Mouse (Mus musculus) right cerebral cortex, postnatal 36 days (tissue): ENCODE results near the gene Hal.
A peak's percentile ranks its signal among the peaks of the same experiment; 100 is the strongest.
"Not testable (repeated sequence)": the region's sequence is repeated elsewhere in the genome, so short reads cannot be mapped to it uniquely, and the experiment has no call there.

ENCODE experiments used
- DNase-seq, 2 experiments: peaks; one replicate each; pipeline ENCODE4 v3.0.0; 2022; ENCODE audit warnings: low spot score in 2 of 2, mixed read lengths in 1 of 2

The Hal gene

DNA sequence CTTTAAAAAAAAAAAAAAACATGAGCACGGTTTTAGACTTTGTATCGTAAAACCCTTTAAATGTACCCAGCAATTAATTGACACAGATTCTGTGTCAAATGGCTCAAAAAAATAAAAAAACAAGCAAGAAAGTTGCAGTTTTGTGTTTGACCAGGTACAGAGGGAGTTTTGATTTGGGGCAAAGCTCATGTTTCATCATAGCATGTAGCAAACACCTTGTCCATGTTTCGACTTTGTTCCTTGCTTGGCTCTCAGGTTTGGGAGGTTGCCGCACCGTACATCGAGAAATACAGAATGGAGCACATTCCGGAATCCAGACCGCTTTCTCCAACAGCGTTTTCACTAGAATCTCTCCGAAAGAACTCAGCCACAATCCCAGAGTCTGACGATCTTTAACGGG, 27.4 kb downstream of the Hal start:
- no peak for DNase-seq

DNA sequence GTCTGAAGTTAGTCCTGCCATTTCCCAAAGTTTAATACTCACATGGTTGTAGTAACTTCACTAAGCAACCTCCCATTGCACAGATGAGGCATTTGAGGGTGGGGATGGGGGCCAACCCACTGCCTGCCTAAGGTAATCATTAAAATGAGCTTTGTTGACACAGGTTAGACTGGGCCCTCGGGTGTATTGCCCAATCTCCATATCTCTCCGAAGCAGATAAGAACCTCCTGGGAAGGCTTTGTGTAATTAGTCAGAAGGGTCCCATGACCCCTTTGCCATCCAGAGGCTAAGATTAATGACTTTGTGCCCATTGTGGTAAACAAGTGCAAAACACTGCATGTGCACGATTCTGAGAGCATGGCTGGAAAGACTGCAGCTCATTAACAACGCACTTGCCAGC, 29.2 kb downstream of the Hal start:
- no peak for DNase-seq

DNA sequence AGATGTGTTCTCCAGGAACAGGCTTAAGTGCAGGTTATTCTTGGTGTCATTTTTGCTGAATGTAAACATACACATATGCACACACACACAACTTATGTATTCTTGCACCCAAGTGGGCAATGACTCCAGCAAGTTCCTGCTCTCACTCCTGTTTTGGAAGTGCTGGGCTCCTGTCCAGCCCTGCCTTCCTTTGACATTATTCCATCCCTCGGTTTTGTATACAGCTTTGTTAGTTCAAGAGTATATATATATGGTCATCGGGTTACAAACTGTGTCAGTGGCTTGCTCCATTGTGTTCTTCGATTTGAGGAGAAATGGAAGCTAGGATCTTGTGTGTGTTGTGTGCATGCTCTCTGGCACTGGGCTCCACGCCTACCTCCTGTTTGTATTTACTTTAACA, 29.6 kb downstream of the Hal start:
- DNase-seq, result no peak

DNA sequence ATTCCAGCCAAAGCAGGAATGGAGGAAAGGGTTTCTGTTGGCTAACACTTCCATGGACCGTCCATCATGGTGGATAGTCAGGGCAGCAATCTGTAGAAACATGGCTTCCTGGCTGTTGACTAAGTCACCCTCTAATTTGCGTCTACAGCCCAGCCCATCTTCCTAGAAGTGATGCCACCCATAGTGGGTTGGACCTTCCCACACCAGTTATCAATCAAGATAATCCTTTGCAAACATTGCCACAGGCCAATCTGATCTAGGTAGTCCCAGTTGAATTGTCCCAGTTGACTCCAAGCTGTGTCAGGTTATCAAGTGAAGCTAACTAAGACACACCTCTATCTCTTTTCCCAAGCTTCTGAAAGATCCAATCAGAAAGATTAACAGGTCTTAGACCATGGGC, 30.1 kb downstream of the Hal start:
- DNase-seq, result no peak

DNA sequence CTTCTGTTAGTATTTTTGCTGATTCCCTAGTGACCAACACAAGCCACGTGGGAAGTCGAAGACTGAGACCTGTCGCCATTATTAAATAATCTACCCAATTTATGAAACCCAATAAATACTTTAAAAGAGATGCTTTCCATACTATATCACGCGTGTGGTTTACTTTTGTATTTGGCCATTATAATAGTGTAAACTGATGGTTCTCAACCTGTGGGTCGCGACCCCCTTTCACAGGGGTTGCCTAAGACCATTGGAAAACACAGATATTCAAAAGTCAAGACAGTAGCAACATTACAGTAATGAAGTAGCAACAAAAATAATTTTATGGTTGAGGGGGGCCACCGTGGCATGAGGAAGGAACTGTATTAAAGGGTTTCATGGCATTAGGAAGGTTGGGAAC, 30.6 kb downstream of the Hal start:
- DNase-seq, result no peak

DNA sequence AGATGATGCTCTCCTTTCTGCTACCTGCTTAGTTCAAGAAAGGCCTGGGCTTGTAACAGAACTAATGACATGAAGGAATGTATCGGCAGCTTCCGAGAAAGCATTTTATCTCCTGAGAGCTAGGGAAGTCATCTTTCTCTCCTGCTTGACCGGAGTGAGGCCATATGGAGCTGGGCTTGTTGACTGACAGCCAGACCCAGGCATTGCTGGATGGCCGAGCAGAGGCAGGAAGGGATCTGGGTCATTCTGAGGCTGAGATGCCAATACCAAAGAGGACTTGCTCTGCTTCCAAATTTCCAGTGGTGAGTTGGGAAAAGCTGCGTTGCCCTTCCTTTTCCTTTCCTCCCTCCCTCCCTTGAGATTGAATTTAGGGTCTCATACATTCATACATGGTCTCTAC, 31.2 kb downstream of the Hal start:
- no peak for DNase-seq

DNA sequence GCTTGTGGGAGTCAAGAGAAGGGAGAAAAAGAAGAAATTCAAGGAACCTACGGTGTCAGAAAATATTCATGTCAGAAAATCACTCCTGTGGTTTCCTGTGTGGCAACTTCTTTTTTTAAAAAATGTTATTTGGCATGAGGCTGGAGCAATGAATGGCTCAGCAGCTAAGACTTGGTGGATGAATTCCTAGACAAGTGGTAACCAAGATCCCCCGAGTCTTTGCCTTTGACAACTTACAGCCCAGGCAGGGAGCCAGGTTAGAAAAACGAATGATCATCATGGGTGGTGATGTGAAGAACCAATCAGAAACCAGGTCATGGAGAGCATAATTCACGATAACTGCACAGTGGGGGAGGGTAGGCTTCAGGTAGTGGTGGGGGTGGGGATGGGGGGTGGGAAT, 32.4 kb downstream of the Hal start:
- no peak for DNase-seq

DNA sequence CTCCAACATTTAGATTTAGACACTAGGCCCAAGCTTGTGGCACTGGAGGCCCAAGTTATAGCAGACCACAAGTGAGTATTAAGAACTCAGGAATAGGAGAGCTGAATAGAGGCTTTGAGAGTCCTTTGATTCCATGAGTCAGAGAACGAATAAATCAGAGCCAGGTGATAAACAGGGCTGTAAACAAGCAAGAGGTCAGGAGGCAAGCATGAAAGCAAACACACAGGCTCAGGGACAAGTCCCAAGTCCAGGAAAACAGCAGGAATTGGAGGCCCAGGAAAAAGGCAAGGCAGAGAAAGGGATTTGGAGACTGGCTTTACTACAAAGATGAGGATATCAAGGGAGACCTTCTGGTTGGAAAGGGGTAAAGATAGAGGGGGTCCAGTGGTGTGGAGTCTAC, 36.8 kb downstream of the Hal start:
- no peak for DNase-seq

DNA sequence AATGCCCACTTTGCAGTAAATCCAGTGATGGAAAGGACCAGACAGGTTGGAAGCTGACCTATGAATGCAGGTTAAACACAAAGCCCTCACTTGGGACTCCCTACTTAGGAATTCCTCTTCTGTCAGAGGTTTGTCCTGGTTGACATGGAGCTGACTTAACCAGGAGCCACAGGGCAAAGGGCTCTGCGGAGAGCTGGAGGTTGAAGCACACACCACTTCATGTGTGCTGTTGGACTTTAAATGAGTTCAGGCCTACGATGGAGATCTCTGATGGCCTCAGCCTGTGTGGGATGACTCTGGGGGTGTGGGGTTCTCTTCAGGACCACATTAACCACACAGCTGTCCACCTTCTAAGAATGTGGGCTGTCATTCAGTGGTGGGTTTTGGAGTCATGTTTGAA, 49.7 kb downstream of the Hal start:
- no peak for DNase-seq

DNA sequence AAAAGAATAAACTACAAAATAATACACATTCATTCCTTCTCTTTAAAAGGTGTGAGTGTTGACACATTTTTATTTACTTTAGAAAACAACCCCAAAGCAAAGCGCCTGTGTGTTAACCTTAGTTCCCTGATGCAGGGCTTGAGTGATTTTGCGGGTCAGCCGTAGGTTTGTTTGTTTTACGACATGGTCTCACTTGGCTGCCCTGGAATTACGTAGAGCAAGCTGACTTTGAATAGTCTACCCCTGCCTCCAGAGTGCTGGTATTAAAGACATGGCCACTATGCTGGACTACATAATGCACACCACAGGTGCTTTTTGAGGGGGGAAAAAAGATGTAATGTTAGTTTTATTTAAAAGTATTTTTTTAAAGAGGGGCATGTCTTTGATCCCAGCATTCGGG, 50.2 kb downstream of the Hal start:
- no peak for DNase-seq

DNA sequence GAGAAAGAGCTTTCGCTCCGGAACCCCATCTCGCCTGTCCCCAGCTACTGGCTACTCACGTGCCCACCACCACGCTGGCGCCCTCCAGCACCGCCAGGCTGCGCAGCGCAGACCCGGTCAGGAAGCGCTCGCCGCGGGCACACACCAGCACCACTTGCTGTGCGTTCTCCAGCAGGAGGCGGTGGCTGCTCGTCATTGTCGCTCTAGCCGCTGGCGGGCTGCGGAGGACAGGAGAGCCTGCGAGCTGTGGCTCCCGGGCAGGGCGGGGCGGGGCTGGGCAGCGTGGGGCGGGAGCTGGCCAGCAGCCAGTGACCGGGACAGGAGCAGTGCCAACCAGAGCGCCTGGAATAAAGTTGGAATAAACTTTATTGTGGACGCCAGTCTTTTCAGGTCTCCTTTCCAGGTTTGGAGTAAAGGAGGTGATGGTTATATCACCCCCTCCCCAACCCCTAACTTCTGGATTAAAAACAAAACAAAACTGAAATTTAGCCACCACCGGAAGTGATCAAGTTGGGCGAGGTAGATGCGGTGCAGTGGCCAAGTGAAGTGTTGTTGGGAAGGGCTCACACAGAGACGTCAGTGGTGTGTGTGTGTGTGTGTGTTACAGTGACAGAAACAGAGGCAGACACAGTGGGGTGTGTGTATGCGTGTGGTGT, 51.3 kb downstream of the Hal start, which contains the start of gene Amdhd1:
Amdhd1 (minus strand) TSS at position 259 of the 656 bp plus-strand sequence.
- DNase-seq, result peak; percentile 26 to 39

DNA sequence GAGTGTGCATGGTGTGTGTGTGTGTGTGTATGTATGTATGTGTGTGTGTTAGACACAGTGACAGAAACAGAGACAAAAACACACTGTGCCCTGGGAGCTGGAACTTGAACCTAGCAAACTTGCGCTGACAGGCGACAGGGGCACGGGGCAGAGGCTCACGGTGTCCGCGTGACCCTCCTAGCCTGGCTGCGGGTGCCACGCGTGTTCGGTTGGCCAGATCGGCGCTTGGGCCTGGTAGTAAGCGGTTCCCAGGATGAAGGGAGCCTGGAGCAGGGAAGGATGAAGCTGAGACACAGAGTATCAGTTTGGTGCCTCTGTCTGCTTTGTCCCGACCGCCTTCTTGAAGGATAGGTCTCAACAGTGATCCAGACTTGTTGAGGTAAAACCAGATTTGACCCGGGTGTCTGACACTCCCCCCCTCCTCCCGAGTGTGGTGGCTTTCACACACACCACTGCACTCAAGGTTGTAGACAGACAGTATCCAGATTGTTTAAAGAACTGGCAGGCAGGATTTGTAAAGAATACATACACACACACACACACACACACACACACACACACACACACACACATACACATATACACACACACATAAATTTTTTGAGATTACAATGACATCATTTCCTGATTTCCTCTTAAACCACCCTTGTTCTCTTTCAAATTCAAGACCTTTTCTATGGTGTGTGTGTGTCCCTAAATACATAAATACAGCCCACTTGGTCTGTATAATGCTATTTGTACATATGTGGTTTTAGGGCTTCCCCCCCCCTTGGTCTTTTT, 52.1 kb downstream of the Hal start, which contains the start of gene Ccdc38:
Ccdc38 (plus strand) TSS at position 202 of the 780 bp plus-strand sequence.
- DNase-seq, result no peak

DNA sequence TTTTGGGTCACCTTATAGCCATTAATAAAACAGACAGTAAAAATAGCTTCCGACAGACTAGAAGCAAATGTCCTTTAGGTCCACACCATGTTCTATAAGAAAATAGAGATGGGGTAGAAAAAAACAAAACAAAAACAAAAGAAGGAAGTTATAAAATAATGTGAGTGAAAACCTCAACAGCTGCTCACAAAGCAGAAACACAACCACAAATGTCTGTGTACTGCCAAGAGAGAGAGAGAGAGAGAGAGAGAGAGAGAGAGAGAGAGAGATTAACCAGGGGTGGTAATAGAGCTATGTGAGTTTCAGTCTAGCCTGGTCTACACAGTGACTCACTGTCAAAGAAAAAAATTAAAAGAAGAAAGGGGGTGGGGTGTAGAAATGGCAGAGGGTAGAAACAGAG, 53.0 kb downstream of the Hal start:
- DNase-seq, result no peak

DNA sequence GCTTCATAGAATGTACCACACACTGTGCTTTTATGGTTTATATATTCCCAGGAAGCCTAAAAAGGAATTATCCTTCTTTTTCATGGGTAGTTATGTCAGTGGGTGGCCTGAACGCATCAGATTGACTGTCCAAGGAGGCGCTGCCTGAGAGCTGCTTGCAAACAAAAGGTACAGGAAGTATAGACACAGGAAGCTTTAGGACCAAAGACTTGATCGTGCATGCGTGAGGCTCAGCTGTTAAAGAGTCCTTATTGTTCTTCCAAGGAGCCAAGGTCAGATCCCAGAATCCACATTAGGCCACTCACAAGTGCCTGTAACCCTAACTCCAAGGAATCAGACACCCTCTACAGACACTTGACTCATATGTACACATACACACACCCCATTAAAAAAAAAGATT, 53.8 kb downstream of the Hal start:
- no peak for DNase-seq

DNA sequence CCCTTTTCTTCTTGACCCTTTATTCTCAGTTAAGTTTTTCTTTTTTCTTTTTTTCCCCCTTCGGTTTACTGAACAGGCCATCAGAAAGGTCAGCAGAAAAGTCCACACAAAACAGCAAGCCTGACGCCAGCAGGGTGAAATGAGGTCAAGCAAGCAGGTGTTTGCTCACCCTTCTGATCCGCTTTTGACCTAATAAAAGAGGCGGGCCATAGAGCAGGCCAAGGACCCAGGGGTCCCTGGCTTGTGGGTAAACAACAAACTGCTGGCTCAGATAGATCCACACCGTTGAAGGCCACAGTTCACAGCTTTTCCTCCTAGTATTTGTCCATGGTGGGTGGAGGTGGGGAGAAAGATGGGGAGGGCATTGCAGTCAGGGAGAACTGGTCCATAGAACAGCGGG, 54.6 kb downstream of the Hal start:
- no peak for DNase-seq

DNA sequence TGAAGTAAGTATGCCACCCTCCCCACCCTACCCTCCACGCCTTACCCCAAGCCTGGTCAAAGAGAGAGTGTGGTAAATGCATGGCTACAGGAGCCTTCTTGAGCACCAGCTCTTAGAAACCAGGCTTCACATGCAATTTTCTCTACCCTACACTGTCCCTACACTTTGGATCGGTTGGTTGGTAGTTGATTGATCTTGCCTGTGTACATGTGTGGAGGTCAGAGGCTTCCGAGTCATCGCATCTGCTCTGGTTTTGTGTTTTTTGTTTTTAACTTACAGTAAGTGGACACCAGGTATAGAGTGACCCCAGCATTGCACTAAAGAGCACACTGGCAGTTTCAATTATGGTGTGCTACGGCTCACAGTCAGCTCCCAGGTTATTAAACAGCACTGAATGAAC, 55.6 kb downstream of the Hal start:
- DNase-seq, result no peak

DNA sequence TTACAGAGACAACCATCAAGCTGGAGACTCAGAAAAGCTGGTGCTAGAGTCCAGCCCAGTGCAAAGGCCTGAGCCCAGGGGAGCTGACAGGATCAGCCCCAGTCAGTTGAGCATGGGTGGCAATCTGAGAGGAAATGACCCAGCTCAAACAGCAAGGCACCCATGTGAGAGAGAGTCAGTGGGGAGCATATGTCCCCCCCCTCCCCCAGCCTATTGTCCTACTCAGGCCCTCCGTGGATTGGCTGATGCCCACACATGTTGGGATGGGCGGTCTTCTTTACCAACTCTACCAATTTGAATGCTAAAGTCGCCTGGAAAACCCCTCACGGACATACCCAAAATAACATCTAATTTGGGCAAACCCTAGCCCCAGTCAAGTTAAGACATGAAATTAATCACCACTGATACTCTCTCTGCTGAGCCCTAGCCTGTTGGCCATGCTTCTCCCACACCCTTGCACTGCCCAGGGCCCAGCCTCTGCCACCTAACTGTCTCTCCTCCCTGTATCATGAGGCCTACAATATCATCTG, 59.2 kb downstream of the Hal start:
- DNase-seq, result no peak

DNA sequence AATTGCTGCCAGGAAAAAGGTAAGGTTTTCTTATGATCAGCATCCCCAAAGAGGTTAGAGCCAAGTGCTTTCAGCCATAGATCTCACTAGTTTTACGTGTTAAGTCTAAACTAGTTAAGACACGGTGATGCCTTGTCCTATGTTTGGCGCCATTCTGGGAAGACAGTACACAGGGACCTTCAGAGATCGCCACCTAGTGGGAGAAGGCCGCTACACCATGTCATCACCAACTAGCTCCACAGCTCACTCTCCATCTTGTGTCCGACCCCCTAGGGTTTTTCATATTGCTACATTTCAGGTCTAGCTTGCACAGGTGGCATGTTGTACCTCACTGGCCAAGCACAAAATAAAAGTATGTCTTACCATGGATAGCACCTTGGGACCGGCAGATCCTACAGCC, 60.4 kb downstream of the Hal start:
- DNase-seq, result peak; percentile 30 to 41

DNA sequence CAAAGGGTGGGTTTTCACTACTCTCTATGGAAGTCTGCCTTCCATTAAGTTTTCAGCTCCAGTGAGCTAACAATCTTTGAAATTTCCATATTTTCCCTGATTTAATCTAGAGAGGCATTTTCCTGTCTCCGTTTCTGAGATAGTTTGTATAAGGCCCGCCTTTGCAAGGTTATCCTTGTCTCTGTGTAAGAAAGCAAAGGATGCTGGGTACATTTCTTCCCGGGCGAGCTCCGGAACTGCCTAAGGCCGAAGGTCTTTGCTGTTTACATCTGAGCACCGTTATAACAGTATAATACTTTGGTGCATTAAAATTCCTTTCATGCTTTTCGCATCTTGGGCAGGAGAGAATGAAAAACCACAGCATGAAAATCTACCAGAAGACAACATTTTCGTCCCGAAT, 61.3 kb downstream of the Hal start:
- no peak for DNase-seq

DNA sequence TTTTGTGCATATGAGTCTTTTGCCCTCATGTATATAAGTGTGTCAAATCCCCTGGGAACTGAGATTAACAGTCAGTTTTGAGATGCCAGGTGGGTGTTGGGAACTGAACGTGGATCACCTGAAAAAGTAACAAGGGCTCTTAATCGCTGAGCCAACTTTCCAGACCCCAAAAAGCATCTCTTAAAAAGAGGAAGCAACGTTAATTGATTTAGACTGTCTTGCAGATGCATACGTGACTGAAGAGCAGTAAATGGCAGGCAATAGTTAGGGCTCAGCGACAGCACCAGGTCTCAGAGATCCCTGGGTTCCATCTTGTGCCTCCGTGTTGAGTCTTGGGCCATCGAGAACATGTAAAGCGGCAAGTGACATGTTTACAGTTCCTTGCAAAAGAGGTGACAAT, 64.0 kb downstream of the Hal start:
- DNase-seq, result no peak

DNA sequence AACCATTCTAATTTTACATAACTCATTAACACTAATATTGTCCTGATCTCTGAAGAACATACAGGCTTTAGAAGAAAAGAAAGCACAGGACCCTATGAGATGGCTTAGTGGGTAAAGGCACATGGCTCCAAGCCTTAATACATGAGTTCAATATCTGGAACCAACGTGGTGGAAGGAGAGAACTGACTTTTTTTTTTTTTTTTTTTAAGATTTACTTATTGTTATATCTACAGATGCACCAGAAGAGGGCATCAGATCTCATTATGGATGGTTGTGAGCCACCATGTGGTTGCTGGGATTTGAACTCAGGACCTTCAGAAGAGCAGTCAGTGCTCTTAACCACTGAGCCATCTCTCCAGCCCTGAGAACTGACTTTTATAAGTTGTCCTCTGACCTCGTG, 69.4 kb downstream of the Hal start:
- DNase-seq, result not testable (repeated sequence)

DNA sequence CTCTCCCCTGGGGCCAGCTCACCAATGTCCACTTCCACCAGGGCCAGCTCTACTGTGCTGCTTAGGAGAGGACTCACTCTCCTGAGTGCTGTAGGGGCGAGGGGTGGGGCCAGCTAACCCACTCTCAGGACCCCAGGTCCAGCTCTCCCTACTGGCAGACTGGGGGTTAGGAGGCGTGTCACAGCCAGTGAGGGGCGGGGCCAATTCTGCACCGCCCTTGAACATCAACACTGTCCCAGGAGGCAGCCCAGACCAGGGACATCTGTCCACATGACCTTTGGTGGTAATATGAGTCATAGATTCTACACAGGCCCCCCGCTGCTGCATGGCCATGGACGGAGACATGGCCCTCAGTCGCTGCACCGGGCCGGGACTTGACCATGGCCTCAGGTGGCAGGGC, 71.2 kb downstream of the Hal start:
- no peak for DNase-seq

DNA sequence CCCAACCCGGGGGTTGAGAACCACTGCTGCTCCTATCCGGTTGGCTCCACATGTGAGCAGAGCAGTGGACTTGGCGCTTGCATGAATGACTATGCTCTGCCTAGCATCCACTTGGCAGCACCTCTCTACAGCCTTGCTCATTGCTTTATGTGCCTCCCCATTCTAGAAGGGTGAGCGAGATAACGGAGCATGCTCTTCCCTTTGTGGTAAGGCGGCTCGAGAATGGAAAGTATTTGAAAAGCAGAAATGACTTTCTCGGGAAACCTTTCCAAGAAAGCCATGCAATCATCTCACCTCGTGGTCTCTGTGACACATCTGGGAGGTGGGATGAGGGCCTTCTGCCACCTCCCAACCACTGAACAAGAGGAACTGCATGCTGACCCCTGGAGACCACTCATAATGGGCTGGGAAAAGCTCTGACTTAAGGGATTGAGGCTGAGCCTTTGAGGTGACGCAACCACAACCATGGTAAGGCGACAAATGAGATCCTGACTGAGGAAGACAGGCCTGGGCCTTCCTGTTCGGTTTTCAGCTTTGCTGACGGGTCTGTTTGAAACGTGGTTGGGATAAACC, 76.0 kb downstream of the Hal start:
- no peak for DNase-seq
